Mouse (Mus musculus) heart, embryonic 12.5 days (tissue): ENCODE measurements around the gene Zfp526. TPM values are rescaled to one million over a fixed set of nuclear protein-coding genes. Genes with fewer than 3 reads are reported as not detected.

ENCODE experiments used
- ATAC-seq: fragments of 200-750 bp; cut with Nextera tagmentation; 2 replicates; pipeline ENCODE4 v1.8.0; 2017; ENCODE audit warnings: moderate TSS enrichment, moderate library complexity; ENCODE audit not compliant: insufficient number of reproducible peaks, low FRiP score
- H3K27ac ChIP-seq: fragments of 300-500 bp; sonication (generic); 2 replicates; pipeline ENCODE4 v1.5.1; 2016; ENCODE audit warnings: mild to moderate bottlenecking, moderate library complexity; ENCODE audit not compliant: poor library complexity, severe bottlenecking
- H3K27me3 ChIP-seq: fragments of 300-500 bp; sonication (generic); replicated peaks from 2 replicates; pipeline ENCODE4 v1.6.1; 2016; ENCODE audit warnings: mild to moderate bottlenecking, moderate library complexity
- H3K36me3 ChIP-seq: fragments of 300-500 bp; sonication (generic); 2 replicates; pipeline ENCODE4 v1.6.1; 2016; ENCODE audit warnings: mild to moderate bottlenecking, moderate library complexity
- H3K4me1 ChIP-seq: fragments of 300-500 bp; sonication (generic); replicated peaks from 2 replicates; pipeline ENCODE4 v1.6.1; 2016; ENCODE audit warnings: mild to moderate bottlenecking
- H3K4me2 ChIP-seq: fragments of 300-500 bp; sonication (generic); 2 replicates; pipeline ENCODE4 v1.6.1; 2016; ENCODE audit warnings: mild to moderate bottlenecking, moderate library complexity
- H3K4me3 ChIP-seq: fragments of 300-500 bp; sonication (generic); 2 replicates; pipeline ENCODE4 v1.5.1; 2016; ENCODE audit warnings: mild to moderate bottlenecking
- H3K9ac ChIP-seq: fragments of 300-500 bp; sonication (generic); 2 replicates; pipeline ENCODE4 v1.6.1; 2016; ENCODE audit warnings: mild to moderate bottlenecking, moderate library complexity
- H3K9me3 ChIP-seq: fragments of 300-500 bp; sonication (generic); replicated peaks from 2 replicates; pipeline ENCODE4 v1.6.1; 2016; ENCODE audit warnings: mild to moderate bottlenecking, moderate library complexity
- WGBS: fragments of 180-500 bp; shearing (Covaris S2); methylation state at CpG from one replicate; pipeline ENCODE4 v1.1.7; 2016; 5-methylcytosine and 5-hydroxymethylcytosine counted together
- polyA plus RNA-seq: library from polyadenylated mRNA; unstranded; fragments of >200 nt; fragmentation: Nextera tagmentation; extraction: Ambion mirVana; gene quantifications from 2 replicates; pipeline ENCODE4 v1.2.1, GENCODE M21; 2016

Gene Zfp526
- polyA plus RNA-seq, 1 experiment from 2014 or later = 2.3 TPM

DNA sequence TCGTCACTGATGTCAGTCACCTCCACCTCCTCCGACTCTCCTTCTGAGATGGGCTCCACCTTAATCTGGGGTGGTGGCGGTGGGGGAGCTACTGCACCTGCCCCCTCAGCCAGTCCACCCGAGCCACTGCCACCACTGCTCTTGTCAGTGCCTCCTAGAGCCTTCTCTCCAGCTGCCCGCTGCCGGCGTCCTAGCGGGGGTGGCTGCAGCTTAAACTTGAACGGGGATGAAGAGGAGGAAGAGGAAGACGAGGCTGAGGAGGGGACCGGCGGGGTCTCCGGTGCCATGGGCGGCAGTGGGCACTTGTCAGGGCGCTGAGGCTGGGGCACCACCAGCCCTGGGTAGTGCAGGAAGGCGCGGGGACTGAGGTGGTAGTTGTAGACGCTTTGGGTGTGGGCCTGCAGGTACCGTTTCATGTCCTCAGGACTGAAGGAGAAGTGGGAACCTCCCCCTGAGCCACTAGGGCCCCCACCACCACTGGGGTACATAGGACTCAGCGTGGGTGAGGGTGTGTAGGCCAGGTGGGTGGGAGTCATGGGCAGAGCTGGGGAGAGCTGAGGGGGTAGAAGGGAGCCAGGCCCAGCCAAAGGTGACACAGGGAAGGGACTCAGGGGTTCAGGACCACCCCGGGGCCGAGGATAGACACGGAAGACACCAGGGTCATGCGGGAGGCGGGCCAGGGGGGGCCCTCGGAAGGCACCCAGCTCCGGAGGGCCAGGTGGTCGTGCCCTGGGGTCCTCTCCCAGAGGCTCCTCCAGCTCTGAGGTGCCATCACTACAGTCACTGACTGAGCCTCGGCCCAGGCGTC lies 23.5 kb downstream of the Zfp526 start:
- H3K4me3 ChIP-seq = no peak overlapping the region
- H3K9me3 ChIP-seq = no peaks in the 10 kb centered on the region
- H3K36me3 ChIP-seq = peaks cover 48% of the 10 kb centered on the region
- H3K9ac ChIP-seq = peak overlapping the region; percentile 97; the same call in 1 of the 2 replicates
- no peak for ATAC-seq
- H3K27ac ChIP-seq = peak overlapping the region; percentile 31; the same call in 1 of the 2 replicates
- 85% methylated on average over 30 of the region's 30 CpGs for WGBS
- peaks cover 65% of the 10 kb centered on the region for H3K4me1 ChIP-seq
- H3K27me3 ChIP-seq = no peaks in the 10 kb centered on the region
- H3K4me2 ChIP-seq = no peak overlapping the region

DNA sequence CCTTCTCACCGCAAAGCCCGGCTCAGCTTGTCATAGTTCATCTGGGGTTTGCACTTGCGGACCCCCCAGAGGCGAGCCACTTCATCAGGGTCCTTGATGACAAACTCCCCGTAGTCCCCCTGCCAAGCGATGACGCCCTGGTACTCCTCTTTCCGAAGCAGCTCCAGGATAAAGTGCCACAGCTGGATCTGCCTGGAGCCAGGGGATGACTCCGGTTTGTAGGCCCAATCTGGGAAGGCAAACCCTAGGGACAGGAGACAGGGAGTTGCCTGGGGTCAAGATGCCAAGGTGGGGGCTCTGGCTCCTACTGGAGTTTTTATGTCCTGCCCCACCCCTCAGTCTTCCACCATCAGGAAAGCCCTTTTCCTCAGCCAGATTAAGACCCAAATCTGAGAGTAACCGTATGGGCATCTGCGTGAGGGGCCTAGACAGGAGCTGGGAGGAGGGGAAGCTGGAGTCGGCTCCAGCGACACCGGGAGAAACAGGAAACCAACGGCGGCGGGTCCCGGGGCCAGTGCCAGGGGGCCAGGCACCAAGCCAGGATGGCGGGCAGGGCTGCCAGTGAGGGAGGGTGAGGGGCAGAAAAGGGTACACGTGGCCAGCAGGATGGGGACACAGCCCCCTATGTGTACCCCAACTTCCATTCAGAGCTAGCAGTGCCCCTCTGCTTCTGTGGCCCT lies 25.0 kb downstream of the Zfp526 start:
- Histone ChIP-seq H3K4me3 (peak overlapping the region; percentile 95), H3K4me2 (peak overlapping the region; percentile 96), H3K9me3 (no peaks in the 10 kb centered on the region), H3K36me3 (peaks cover 46% of the 10 kb centered on the region), H3K27ac (peak overlapping the region; percentile 98), H3K9ac (peak overlapping the region; percentile 97), H3K4me1 (peaks cover 58% of the 10 kb centered on the region), H3K27me3 (no peaks in the 10 kb centered on the region)
- ATAC-seq = no peak
- 50% methylated on average over 20 of the region's 20 CpGs for WGBS

- Histone ChIP-seq H3K27ac (peak overlapping the region; percentile 98), H3K27me3 (no peaks in the 10 kb centered on the region), H3K36me3 (peaks cover 44% of the 10 kb centered on the region), H3K9me3 (no peaks in the 10 kb centered on the region), H3K4me2 (peak overlapping the region; percentile 96), H3K4me3 (peak overlapping the region; percentile 95), H3K9ac (peak overlapping the region; percentile 97), H3K4me1 (peaks cover 59% of the 10 kb centered on the region)
- WGBS = 34% methylated on average over 4 of the region's 4 CpGs
- no peak for ATAC-seq
Observed at GRCm38 (mm10) chr7:25246759-25247137, 25.5 kb downstream of the Zfp526 start.

GRCm38 (mm10) chr7:25247498-25247897 lies 26.3 kb downstream of the Zfp526 start:
- WGBS = 9% methylated on average over 3 of the region's 3 CpGs
- Histone ChIP-seq H3K9ac (peak overlapping the region; percentile 97), H3K4me2 (peak overlapping the region; percentile 96), H3K9me3 (no peaks in the 10 kb centered on the region), H3K36me3 (peaks cover 40% of the 10 kb centered on the region), H3K27ac (peak overlapping the region; percentile 98), H3K4me1 (peaks cover 64% of the 10 kb centered on the region), H3K27me3 (no peaks in the 10 kb centered on the region), H3K4me3 (peak overlapping the region; percentile 95)
- no peak for ATAC-seq

GRCm38 (mm10) chr7:25248018-25248647 lies 26.9 kb downstream of the Zfp526 start:
- peak overlapping the region; percentile 96 for H3K4me2 ChIP-seq
- H3K4me3 ChIP-seq = peak overlapping the region; percentile 95
- 2% methylated on average over 18 of the region's 18 CpGs for WGBS
- peak overlapping the region; percentile 98 for H3K27ac ChIP-seq
- peak overlapping the region; percentile 97 for H3K9ac ChIP-seq
- H3K4me1 ChIP-seq = peaks cover 64% of the 10 kb centered on the region
- no peaks in the 10 kb centered on the region for H3K27me3 ChIP-seq
- no peaks in the 10 kb centered on the region for H3K9me3 ChIP-seq
- peaks cover 34% of the 10 kb centered on the region for H3K36me3 ChIP-seq
- 0 out of 2 replicates have a peak, but pooled peaks have one; percentile 5 for ATAC-seq

DNA sequence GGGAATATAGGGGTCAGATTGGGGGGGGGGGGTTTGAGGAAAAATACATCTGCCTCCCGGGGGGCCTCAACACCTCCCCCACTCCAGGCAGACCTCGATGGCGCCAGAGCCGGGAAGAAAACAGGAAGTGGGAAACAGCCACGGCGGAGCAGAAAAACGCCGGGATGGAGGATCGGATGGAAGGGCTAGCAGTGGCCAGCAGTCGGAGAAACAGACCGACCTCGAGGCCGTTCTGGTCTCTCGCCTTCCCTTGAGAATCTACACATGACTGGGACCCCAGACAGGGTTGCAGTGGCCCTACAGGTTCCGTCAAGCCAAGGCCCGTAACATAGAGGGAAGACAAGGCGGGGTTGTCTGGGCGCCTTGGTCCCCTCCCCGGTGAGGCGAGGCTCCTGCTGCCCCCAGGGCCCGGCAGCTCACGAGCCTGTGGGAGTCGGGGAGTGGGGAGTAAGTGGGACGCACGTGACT lies 27.7 kb downstream of the Zfp526 start:
- H3K9ac ChIP-seq = peak overlapping the region; percentile 97
- H3K4me1 ChIP-seq = peaks cover 57% of the 10 kb centered on the region
- H3K4me2 ChIP-seq = peak overlapping the region; percentile 96
- no peaks in the 10 kb centered on the region for H3K9me3 ChIP-seq
- H3K27me3 ChIP-seq = no peaks in the 10 kb centered on the region
- peaks cover 26% of the 10 kb centered on the region for H3K36me3 ChIP-seq
- peak overlapping the region; percentile 95 for H3K4me3 ChIP-seq
- under 1% methylated on average over 25 of the region's 25 CpGs for WGBS
- peak; percentile 13 for ATAC-seq
- peak overlapping the region; percentile 98 for H3K27ac ChIP-seq

DNA sequence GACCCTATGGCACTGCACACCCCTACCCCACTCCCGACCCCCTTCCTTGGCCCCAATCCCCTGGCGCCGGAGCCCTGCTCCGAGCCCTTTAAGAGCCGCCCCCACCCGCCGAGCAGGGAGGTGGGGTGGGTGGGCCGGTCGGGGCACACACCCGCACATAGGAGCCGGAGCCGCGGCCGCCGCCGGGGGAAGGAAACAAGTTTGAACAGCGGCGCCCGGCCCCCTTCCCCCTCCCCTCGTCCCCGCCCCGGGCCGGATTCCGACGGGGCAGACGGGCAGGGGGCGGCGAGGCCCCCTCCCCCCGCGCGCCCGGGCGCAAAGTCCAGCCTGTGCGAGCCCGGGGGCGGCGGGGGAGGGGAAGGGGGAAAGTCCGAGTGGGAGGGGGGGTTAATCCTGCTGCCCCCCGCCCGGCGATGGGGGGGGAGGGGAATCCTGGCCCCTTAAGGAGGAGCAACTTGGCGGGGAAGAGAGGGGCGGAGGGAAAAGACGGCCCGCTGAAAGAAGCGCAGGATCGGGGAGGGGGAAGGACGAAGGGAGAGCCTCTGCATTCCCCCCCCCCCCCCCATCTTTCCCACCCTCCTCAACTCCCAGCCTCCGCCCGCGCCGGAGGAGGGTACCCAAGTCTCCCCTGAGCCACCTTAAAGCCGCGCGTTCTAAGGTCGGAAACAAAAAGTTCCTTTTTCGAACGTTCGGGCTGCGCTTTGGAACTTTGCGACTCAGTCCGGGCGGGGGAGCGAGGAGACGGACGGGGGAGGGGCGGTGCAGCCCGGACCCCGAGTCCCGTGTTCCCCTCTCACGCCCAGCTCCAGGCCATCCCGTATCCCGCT lies 28.3 kb downstream of the Zfp526 start:
- Histone ChIP-seq H3K4me3 (peak overlapping the region; percentile 95), H3K9me3 (no peaks in the 10 kb centered on the region), H3K9ac (peak overlapping the region; percentile 97), H3K27ac (peak overlapping the region; percentile 98), H3K4me1 (peaks cover 51% of the 10 kb centered on the region), H3K4me2 (peak overlapping the region; percentile 96), H3K36me3 (peaks cover 20% of the 10 kb centered on the region), H3K27me3 (no peaks in the 10 kb centered on the region)
- WGBS = 1% methylated on average over 55 of the region's 73 CpGs
- ATAC-seq = peak; percentile 51

GRCm38 (mm10) chr7:25250141-25250972 lies 29.1 kb downstream of the Zfp526 start, which contains the start of gene Erf:
TSS of gene Erf (minus strand) at chr7:25250761.
- Histone ChIP-seq H3K27ac (peak within 1 kb of the TSS; percentile 98), H3K4me3 (peak within 1 kb of the TSS; percentile 95), H3K27me3 (no peaks in the 10 kb centered on the region), H3K36me3 (peaks cover 11% of the 10 kb centered on the region), H3K9me3 (no peaks in the 10 kb centered on the region), H3K4me1 (peaks cover 42% of the 10 kb centered on the region), H3K9ac (peak within 1 kb of the TSS; percentile 97), H3K4me2 (peak within 1 kb of the TSS; percentile 96)
- peak; percentile 87 for ATAC-seq
- WGBS = under 1% methylated on average over 63 of the region's 81 CpGs

DNA sequence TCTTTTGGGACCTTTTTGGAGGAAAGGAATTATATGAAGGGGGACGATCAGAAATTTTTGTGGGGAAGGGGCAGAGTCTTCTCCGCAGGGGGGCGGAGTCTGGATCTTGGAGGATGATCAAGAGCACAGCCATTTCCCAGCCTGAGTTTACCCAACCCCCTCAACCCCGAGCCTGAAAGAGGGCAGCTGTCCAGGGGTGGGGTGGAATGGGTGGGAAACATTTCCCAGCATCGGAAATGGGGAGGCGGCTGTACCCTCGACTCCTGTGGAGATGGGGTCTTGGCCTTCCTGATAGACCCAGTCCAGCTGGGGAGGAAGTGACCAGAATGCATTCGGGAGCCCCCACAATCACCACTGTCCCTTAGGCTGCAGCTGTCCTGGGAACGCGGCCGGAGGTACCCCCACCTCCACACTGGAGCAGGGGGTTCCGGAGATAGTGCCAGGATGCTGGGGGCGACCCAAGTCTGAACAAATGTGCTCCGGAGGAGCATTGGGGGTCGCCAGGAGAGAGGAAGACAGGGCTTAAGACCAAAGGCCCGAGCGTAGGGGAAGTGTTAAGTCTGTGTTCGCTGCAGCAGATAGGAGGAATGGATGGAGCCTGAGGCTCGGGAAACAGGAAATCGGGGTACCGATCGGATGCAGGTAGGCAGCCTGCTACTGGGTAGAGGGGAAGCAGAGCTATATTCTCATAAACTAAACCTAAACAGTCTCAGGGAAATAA lies 30.0 kb downstream of the Zfp526 start:
- Histone ChIP-seq H3K27ac (peak overlapping the region; percentile 98), H3K4me3 (peak overlapping the region; percentile 95), H3K36me3 (peaks cover 3% of the 10 kb centered on the region), H3K4me1 (peaks cover 34% of the 10 kb centered on the region), H3K9ac (peak overlapping the region; percentile 97), H3K4me2 (peak overlapping the region; percentile 96), H3K9me3 (no peaks in the 10 kb centered on the region), H3K27me3 (no peaks in the 10 kb centered on the region)
- 3% methylated on average over 22 of the region's 22 CpGs for WGBS
- ATAC-seq = peak; percentile 26
